ENCODE assay signal across 27 mouse cellular contexts in the genomic region with DNA sequence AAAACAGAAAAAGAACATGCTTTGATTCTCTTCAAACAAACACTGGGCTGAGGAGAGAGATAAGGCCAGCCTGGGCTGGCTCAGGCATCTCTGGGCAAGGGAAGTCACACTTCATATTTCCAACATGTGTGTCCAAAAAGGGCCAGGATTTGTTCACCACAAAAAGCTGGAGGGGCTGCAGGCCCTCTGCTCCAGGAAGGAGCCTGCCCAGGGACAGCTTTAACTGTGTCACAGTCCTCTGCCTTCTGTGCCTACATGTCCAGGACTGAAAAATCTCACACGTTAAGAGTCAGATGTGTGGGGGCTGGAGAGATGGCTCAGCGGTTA. TPM values are rescaled to one million over a fixed set of nuclear protein-coding genes. Genes with fewer than 3 reads are reported as not detected.
DNase-seq lines count a peak whose midpoint lies in the region; ATAC-seq and TF ChIP-seq lines count a peak whose summit lies in the region.
"Had no signal": no experiment of that assay in that cellular context is flagged by ENCODE, and none has a peak within 500 bp of the region (broad histone marks: within the 10 kb centered on the region; RNA-seq: fewer than 3 reads in every experiment).

No protein-coding gene starts in this region.

- no peak for TF ChIP-seq POLR2A in small intestine, adult 2 months (IDR thresholded peaks at IDR 0.05; ENCODE audit: low read depth, low read length)

- TF ChIP-seq CTCF in lung, embryonic 14.5 days (IDR thresholded peaks at IDR 0.05; ENCODE audit: low read depth), result no peak
- no peak for TF ChIP-seq CTCF in small intestine, adult 2 months (IDR thresholded peaks at IDR 0.05; ENCODE audit: extremely low read depth, insufficient read length, insufficient replicate concordance, low read depth, low read length)

- no peaks in the 10 kb centered on the region for H3K27me3 ChIP-seq in lung, embryonic 14.5 days (ENCODE audit: insufficient read depth, low read length)
- H3K27me3 ChIP-seq in lung, embryonic 16.5 days (ENCODE audit: control insufficient read depth, insufficient read depth, low read depth, low read length), result no peaks in the 10 kb centered on the region
- no peaks in the 10 kb centered on the region for H3K27me3 ChIP-seq in small intestine, adult 2 months (ENCODE audit: control insufficient read depth, insufficient read depth, low read length)
- H3K27me3 ChIP-seq: embryonic facial prominence, embryonic 13.5 days; embryonic facial prominence, embryonic 15.5 days; forebrain, embryonic 12.5 days had no signal

- H3K9me3 ChIP-seq in lung, embryonic 14.5 days (ENCODE audit: low read depth, low read length), result no peaks in the 10 kb centered on the region
- no peaks in the 10 kb centered on the region for H3K9me3 ChIP-seq in lung, embryonic 16.5 days (ENCODE audit: control insufficient read depth, low read length)
- H3K9me3 ChIP-seq: embryonic facial prominence, embryonic 13.5 days; embryonic facial prominence, embryonic 15.5 days; forebrain, embryonic 10.5 days; forebrain, embryonic 12.5 days had no signal

- DNase-seq in lung, embryonic 14.5 days, result peak; percentile 77
- DNase-seq in lung, postnatal 36 days, result no peak
- DNase-seq in lung, adult 18-20 months, result no peak
- peak; percentile 57 for DNase-seq in lung, postnatal 10 days
- no peak for DNase-seq in lung, postnatal 25 days (ENCODE audit: low spot score)
- DNase-seq in layer of hippocampus, postnatal 36 days, result no peak
- DNase-seq: adrenal gland, adult 2 months; adrenal gland, postnatal 10 days; adrenal gland, postnatal 25 days; cerebellum, adult 11 months; cerebellum, adult 18-20 months; cerebellum, adult 8-10 months; cerebellum, adult 9-11 months; cerebellum, postnatal 14 days; cerebellum, postnatal 36 days; embryo, embryonic 11 days had no signal

- no peak overlapping the region for H3K4me2 ChIP-seq in lung, embryonic 14.5 days
- H3K4me2 ChIP-seq in lung, embryonic 16.5 days (ENCODE audit: low read depth, low read length), result no peak overlapping the region
- H3K4me2 ChIP-seq: embryonic facial prominence, embryonic 13.5 days; embryonic facial prominence, embryonic 15.5 days; forebrain, embryonic 12.5 days had no signal

- peak; percentile 94 for ATAC-seq in lung, embryonic 14.5 days (ENCODE audit: insufficient read depth)
- ATAC-seq in lung, embryonic 16.5 days (ENCODE audit: low read depth), result peak; percentile 83
- ATAC-seq: forebrain, embryonic 14.5 days had no signal

- no peaks in the 10 kb centered on the region for H3K36me3 ChIP-seq in lung, embryonic 14.5 days (ENCODE audit: insufficient read depth)
- H3K36me3 ChIP-seq in lung, embryonic 16.5 days (ENCODE audit: control insufficient read depth, insufficient read depth, low read length), result no peaks in the 10 kb centered on the region
- no peaks in the 10 kb centered on the region for H3K36me3 ChIP-seq in small intestine, adult 2 months (ENCODE audit: control insufficient read depth, insufficient read depth, low read length)
- H3K36me3 ChIP-seq: embryonic facial prominence, embryonic 13.5 days; embryonic facial prominence, embryonic 15.5 days; forebrain, embryonic 10.5 days; forebrain, embryonic 12.5 days had no signal

- H3K4me1 ChIP-seq in lung, embryonic 14.5 days (ENCODE audit: insufficient read depth), result no peaks in the 10 kb centered on the region; the same call in 1 of the 2 replicates
- H3K4me1 ChIP-seq in lung, embryonic 16.5 days (replicated peaks; ENCODE audit: control insufficient read depth, insufficient read depth, low read length), result 0 out of 2 replicates have a peak, but pooled peaks cover 2% of the 10 kb centered on the region
- peaks cover 39% of the 10 kb centered on the region; the same call in 1 of the 2 replicates for H3K4me1 ChIP-seq in small intestine, adult 2 months (ENCODE audit: control insufficient read depth, insufficient read depth, insufficient read length, low read length)
- H3K4me1 ChIP-seq: embryonic facial prominence, embryonic 13.5 days; embryonic facial prominence, embryonic 15.5 days; forebrain, embryonic 10.5 days; forebrain, embryonic 12.5 days had no signal

- no peak overlapping the region for H3K9ac ChIP-seq in lung, embryonic 14.5 days
- H3K9ac ChIP-seq in lung, embryonic 16.5 days (ENCODE audit: low read length), result no peak overlapping the region
- H3K9ac ChIP-seq: embryonic facial prominence, embryonic 13.5 days; embryonic facial prominence, embryonic 15.5 days; forebrain, embryonic 12.5 days had no signal

- no peak overlapping the region for H3K4me3 ChIP-seq in lung, embryonic 14.5 days (ENCODE audit: low read depth, low read length)
- no peak overlapping the region for H3K4me3 ChIP-seq in lung, embryonic 16.5 days (ENCODE audit: low read length)
- H3K4me3 ChIP-seq in small intestine, adult 2 months (ENCODE audit: low read depth, low read length), result no peak overlapping the region
- H3K4me3 ChIP-seq: embryonic facial prominence, embryonic 13.5 days; embryonic facial prominence, embryonic 15.5 days; erythroblast, embryonic 14.5 days; forebrain, embryonic 10.5 days; forebrain, embryonic 12.5 days had no signal

- peak overlapping the region; percentile 30; the same call in 1 of the 2 replicates for H3K27ac ChIP-seq in lung, embryonic 14.5 days (ENCODE audit: low read depth)
- H3K27ac ChIP-seq in lung, embryonic 16.5 days (ENCODE audit: low read length), result peak overlapping the region; percentile 0; the same call in 1 of the 2 replicates
- peak overlapping the region; percentile 21; the same call in 1 of the 2 replicates for H3K27ac ChIP-seq in small intestine, adult 2 months (ENCODE audit: insufficient read depth, low read depth, low read length)
- H3K27ac ChIP-seq: embryonic facial prominence, embryonic 13.5 days; embryonic facial prominence, embryonic 15.5 days; forebrain, embryonic 10.5 days; forebrain, embryonic 12.5 days had no signal

- 35% methylated on average over 2 of the region's 2 CpGs for WGBS in lung, embryonic 14.5 days
- WGBS in lung, embryonic 16.5 days, result 30% methylated on average over 2 of the region's 2 CpGs
- WGBS in small intestine, adult 2 months, result 49% methylated on average over 2 of the region's 2 CpGs

RNA-seq across cellular contexts. Expression of a gene that starts 42.3 kb away (rescaled TPM):
- 6.2 and 6.4 TPM in 2 replicates for polyA plus RNA-seq in lung, embryonic 14.5 days (2014; fragmentation: Nextera tagmentation; extraction: Ambion mirVana)
- polyA plus RNA-seq in lung, embryonic 16.5 days (2015; fragmentation: Nextera tagmentation; extraction: Ambion mirVana), result 7.1 and 7.2 TPM in 2 replicates
- 4.0 and 4.6 TPM in 2 replicates for polyA plus RNA-seq in small intestine, adult 2 months (2012; rRNA removed)
- total RNA-seq in layer of hippocampus, postnatal 36 days (2021), result 1 to 10 TPM; 4.1 to 4.5 TPM
- total RNA-seq: common myeloid progenitor, adult 5-6 weeks; MEL had no signal
- polyA plus RNA-seq: C2C12; erythroblast, embryonic 14.5 days had no signal

Comparison
In these comparisons a context has a peak if more than half of its experiments do, and no peak if none do; other contexts are left out.
1. DNase-seq: peak in lung, embryonic 14.5 days (single experiment) and lung, postnatal 10 days (single experiment); none in lung, postnatal 36 days (single experiment), lung, adult 18-20 months (0 of 2), lung, postnatal 25 days (single experiment) and layer of hippocampus, postnatal 36 days (0 of 2).
2. Peak in every context shown above with its lines, with median percentiles within 50 percentile points of each other: H3K27ac ChIP-seq.